ENCODE assay signal across 9 mouse cellular contexts in genomic region chr15:100467738-100468137, GRCm38 (mm10). TPM values are rescaled to one million over a fixed set of nuclear protein-coding genes. Genes with fewer than 3 reads are reported as not detected.
DNase-seq lines count a peak whose midpoint lies in the region; ATAC-seq and TF ChIP-seq lines count a peak whose summit lies in the region.
"Had no signal": no experiment of that assay in that cellular context is flagged by ENCODE, and none has a peak within 500 bp of the region (broad histone marks: within the 10 kb centered on the region; RNA-seq: fewer than 3 reads in every experiment).

No protein-coding gene starts in this region.

- no peak for TF ChIP-seq CTCF in E14TG2a.4 (conservative IDR thresholded peaks at IDR 0.05; ENCODE audit: low read length)

- WGBS in heart, embryonic 12.5 days, result 51% methylated on average over 6 of the region's 8 CpGs
- 53% methylated on average over 8 of the region's 8 CpGs for WGBS in hindbrain, embryonic 10.5 days
- 30% methylated on average over 7 of the region's 8 CpGs for WGBS in liver, embryonic 16.5 days (ENCODE audit: insufficient replicate concordance)

- peak overlapping the region; percentile 90 for H3K9ac ChIP-seq in heart, embryonic 12.5 days
- H3K9ac ChIP-seq in liver, embryonic 16.5 days (ENCODE audit: low read depth, low read length), result no peak overlapping the region

- H3K4me1 ChIP-seq in heart, embryonic 12.5 days (replicated peaks), result peaks cover 19% of the 10 kb centered on the region
- H3K4me1 ChIP-seq in E14TG2a.4 (replicated peaks; ENCODE audit: low read depth, low read length), result peaks cover 47% of the 10 kb centered on the region
- peaks cover 34% of the 10 kb centered on the region for H3K4me1 ChIP-seq in hindbrain, embryonic 10.5 days (replicated peaks)
- peaks cover 22% of the 10 kb centered on the region for H3K4me1 ChIP-seq in liver, embryonic 16.5 days (ENCODE audit: control insufficient read depth, low read depth, low read length)

- H3K4me3 ChIP-seq in heart, embryonic 12.5 days, result peak overlapping the region; percentile 80
- peak overlapping the region; percentile 85; the same call in 1 of the 2 replicates for H3K4me3 ChIP-seq in E14TG2a.4 (replicated peaks; ENCODE audit: low read length)
- peak overlapping the region; percentile 86 for H3K4me3 ChIP-seq in hindbrain, embryonic 10.5 days
- H3K4me3 ChIP-seq in liver, embryonic 16.5 days (ENCODE audit: low read depth, low read length), result peak overlapping the region; percentile 88

- no peak overlapping the region for H3K27ac ChIP-seq in heart, embryonic 12.5 days (ENCODE audit: poor library complexity, severe bottlenecking)
- no peak overlapping the region for H3K27ac ChIP-seq in hindbrain, embryonic 10.5 days
- H3K27ac ChIP-seq in liver, embryonic 16.5 days (ENCODE audit: low read length), result no peak overlapping the region; the same call in 1 of the 2 replicates

- ATAC-seq in heart, embryonic 12.5 days (ENCODE audit: insufficient number of reproducible peaks, low FRiP score), result no peak
- ATAC-seq in liver, embryonic 16.5 days (ENCODE audit: low read depth), result no peak

- no peaks in the 10 kb centered on the region for H3K9me3 ChIP-seq in heart, embryonic 12.5 days (replicated peaks)
- H3K9me3 ChIP-seq in E14TG2a.4 (ENCODE audit: low read length), result no peaks in the 10 kb centered on the region
- no peaks in the 10 kb centered on the region; the same call in 1 of the 2 replicates for H3K9me3 ChIP-seq in hindbrain, embryonic 10.5 days
- no peaks in the 10 kb centered on the region for H3K9me3 ChIP-seq in liver, embryonic 16.5 days (replicated peaks; ENCODE audit: control insufficient read depth, low read length)

- DNase-seq in heart, adult 18-20 months, result no peak
- DNase-seq in hindbrain, embryonic 10.5 days (ENCODE audit: low spot score), result no peak
- DNase-seq in adrenal gland, postnatal 4 days (ENCODE audit: low spot score in 2 of 2), result no peak
- DNase-seq in frontal cortex, adult 2 months (ENCODE audit: extremely low spot score in 1 of 2, low spot score in 1 of 2), result no peak
- DNase-seq in frontal cortex, postnatal 36 days (ENCODE audit: low spot score in 2 of 2), result no peak

- H3K27me3 ChIP-seq in heart, embryonic 12.5 days (replicated peaks), result no peaks in the 10 kb centered on the region
- peaks cover 20% of the 10 kb centered on the region for H3K27me3 ChIP-seq in E14TG2a.4 (ENCODE audit: insufficient read depth, low read length)
- no peaks in the 10 kb centered on the region for H3K27me3 ChIP-seq in hindbrain, embryonic 10.5 days (ENCODE audit: insufficient read depth, poor library complexity, severe bottlenecking)
- no peaks in the 10 kb centered on the region for H3K27me3 ChIP-seq in liver, embryonic 16.5 days (ENCODE audit: control insufficient read depth, insufficient read depth, low read depth, low read length)

- H3K4me2 ChIP-seq in heart, embryonic 12.5 days, result peak overlapping the region; percentile 94
- peak overlapping the region; percentile 92; the same call in 1 of the 2 replicates for H3K4me2 ChIP-seq in liver, embryonic 16.5 days (ENCODE audit: low read depth, low read length)

- peaks cover 18% of the 10 kb centered on the region for H3K36me3 ChIP-seq in heart, embryonic 12.5 days
- no peaks in the 10 kb centered on the region for H3K36me3 ChIP-seq in E14TG2a.4 (ENCODE audit: insufficient read depth, low read length)
- H3K36me3 ChIP-seq in hindbrain, embryonic 10.5 days, result peaks cover 22% of the 10 kb centered on the region
- H3K36me3 ChIP-seq in liver, embryonic 16.5 days (ENCODE audit: control insufficient read depth, insufficient read depth), result peaks cover 7% of the 10 kb centered on the region; the same call in 1 of the 2 replicates

RNA-seq across cellular contexts. Expression of gene Letmd1, which starts 1.1 kb away (rescaled TPM):
- 17.7 and 19.4 TPM in 2 replicates for polyA plus RNA-seq in heart, embryonic 12.5 days (2016; fragmentation: Nextera tagmentation; extraction: Ambion mirVana)
- 10 to 100 TPM; 10.2 to 23.2 TPM for total RNA-seq in heart, adult 18-20 months (2021)
- polyA plus RNA-seq in hindbrain, embryonic 10.5 days (2016; fragmentation: Nextera tagmentation; extraction: Ambion mirVana), result 38.0 and 41.2 TPM in 2 replicates
- polyA plus RNA-seq in liver, embryonic 16.5 days (2015; fragmentation: Nextera tagmentation; extraction: Ambion mirVana), result 12.8 and 15.3 TPM in 2 replicates
- total RNA-seq in adrenal gland, postnatal 4 days (2021), result 100 to 1,000 TPM in 1 of 2 experiments, 10 to 100 TPM in 1; 93.9 to 111 TPM
- polyA plus RNA-seq in frontal cortex, adult 2 months (2012; rRNA removed), result 92.5 and 101 TPM in 2 replicates

RNA-seq across cellular contexts. Expression of gene Csrnp2, which starts 27.6 kb away (rescaled TPM):
- polyA plus RNA-seq in heart, embryonic 12.5 days (2016; fragmentation: Nextera tagmentation; extraction: Ambion mirVana), result 12.0 and 12.1 TPM in 2 replicates
- 1 to 10 TPM; 1.9 to 2.6 TPM for total RNA-seq in heart, adult 18-20 months (2021)
- polyA plus RNA-seq in hindbrain, embryonic 10.5 days (2016; fragmentation: Nextera tagmentation; extraction: Ambion mirVana), result 20.9 and 26.2 TPM in 2 replicates
- 0.84 and 0.98 TPM in 2 replicates for polyA plus RNA-seq in liver, embryonic 16.5 days (2015; fragmentation: Nextera tagmentation; extraction: Ambion mirVana)
- 10 to 100 TPM in 1 of 2 experiments, 1 to 10 TPM in 1; 7.4 to 10.1 TPM for total RNA-seq in adrenal gland, postnatal 4 days (2021)
- 23.9 and 24.1 TPM in 2 replicates for polyA plus RNA-seq in frontal cortex, adult 2 months (2012; rRNA removed)

RNA-seq across cellular contexts. Expression of gene Slc11a2, which starts 42.9 kb away (rescaled TPM):
- polyA plus RNA-seq in heart, embryonic 12.5 days (2016; fragmentation: Nextera tagmentation; extraction: Ambion mirVana), result 15.5 and 20.8 TPM in 2 replicates
- 10 to 100 TPM; 37.8 to 44.5 TPM for total RNA-seq in heart, adult 18-20 months (2021)
- 25.1 and 26.2 TPM in 2 replicates for polyA plus RNA-seq in hindbrain, embryonic 10.5 days (2016; fragmentation: Nextera tagmentation; extraction: Ambion mirVana)
- polyA plus RNA-seq in liver, embryonic 16.5 days (2015; fragmentation: Nextera tagmentation; extraction: Ambion mirVana), result 37.1 and 40.0 TPM in 2 replicates
- total RNA-seq in adrenal gland, postnatal 4 days (2021), result 10 to 100 TPM; 73.1 to 89.5 TPM
- polyA plus RNA-seq in frontal cortex, adult 2 months (2012; rRNA removed), result 47.1 and 47.7 TPM in 2 replicates

RNA-seq across cellular contexts. Expression of gene Gm5475, which starts 45.8 kb away (rescaled TPM):
- polyA plus RNA-seq in heart, embryonic 12.5 days (2016; fragmentation: Nextera tagmentation; extraction: Ambion mirVana), result 0.12 TPM in 1 of 2 replicates, not detected in the other
- total RNA-seq in heart, adult 18-20 months (2021), result not detected
- polyA plus RNA-seq in hindbrain, embryonic 10.5 days (2016; fragmentation: Nextera tagmentation; extraction: Ambion mirVana), result not detected in 2 replicates
- 0.04 TPM in 1 of 2 replicates, not detected in the other for polyA plus RNA-seq in liver, embryonic 16.5 days (2015; fragmentation: Nextera tagmentation; extraction: Ambion mirVana)
- total RNA-seq in adrenal gland, postnatal 4 days (2021), result under 1 TPM; 0.23 to 0.59 TPM
- 0.06 TPM in 1 of 2 replicates, not detected in the other for polyA plus RNA-seq in frontal cortex, adult 2 months (2012; rRNA removed)
- total RNA-seq: left cerebral cortex, postnatal 36 days had no signal
